Mouse (Mus musculus) urinary bladder, postnatal 4 days (tissue): ENCODE measurements around the gene Psmd3.
"Not testable (repeated sequence)": the region's sequence is repeated elsewhere in the genome, so short reads cannot be mapped to it uniquely, and the experiment has no call there.

Experiments used
- DNase-seq, 2 experiments: peaks; one replicate each; pipeline ENCODE4 v3.0.0; 2021 to 2022; ENCODE audit warnings: low spot score in 2 of 2

Gene Psmd3

GRCm38 (mm10) chr11:98681786-98682745 is at the start of gene Psmd3:
TSS of gene Psmd3 (plus strand) at chr11:98682554.
- peak; percentile 94 to 95 for DNase-seq

GRCm38 (mm10) chr11:98635312-98635970 is 46.9 kb upstream of the Psmd3 start:
- DNase-seq, result peak in 1 of 2 experiments; percentile 58

- DNase-seq, result no peak
Observed at GRCm38 (mm10) chr11:98637501-98637900, 44.9 kb upstream of the Psmd3 start.

- no peak for DNase-seq
Observed at GRCm38 (mm10) chr11:98640091-98640490, 42.3 kb upstream of the Psmd3 start.

GRCm38 (mm10) chr11:98644757-98645156 is 37.6 kb upstream of the Psmd3 start:
- no peak for DNase-seq

- DNase-seq, result no peak
Observed at GRCm38 (mm10) chr11:98645946-98646345, 36.4 kb upstream of the Psmd3 start.

GRCm38 (mm10) chr11:98646459-98646858 is 35.9 kb upstream of the Psmd3 start, which contains the start of gene Gsdma2:
TSS of gene Gsdma2 (plus strand) at chr11:98646759.
- DNase-seq, result no peak

GRCm38 (mm10) chr11:98655076-98655475 is 27.3 kb upstream of the Psmd3 start:
- DNase-seq, result not testable (repeated sequence)

- no peak for DNase-seq
Observed at GRCm38 (mm10) chr11:98660517-98660916, 21.8 kb upstream of the Psmd3 start.

GRCm38 (mm10) chr11:98664091-98664490 is 18.3 kb upstream of the Psmd3 start, which contains the start of gene Gsdma:
TSS of gene Gsdma (plus strand) at chr11:98664351.
- DNase-seq, result no peak

GRCm38 (mm10) chr11:98668984-98669383 is 13.4 kb upstream of the Psmd3 start:
- no peak for DNase-seq

GRCm38 (mm10) chr11:98671284-98671815 is 11.0 kb upstream of the Psmd3 start:
- no peak for DNase-seq

GRCm38 (mm10) chr11:98671857-98672256 is 10.5 kb upstream of the Psmd3 start:
- no peak for DNase-seq

GRCm38 (mm10) chr11:98672482-98672881 is 9.9 kb upstream of the Psmd3 start:
- DNase-seq, result no peak

- peak in 1 of 2 experiments; percentile 37 for DNase-seq
Observed at GRCm38 (mm10) chr11:98673136-98673535, 9.2 kb upstream of the Psmd3 start.

GRCm38 (mm10) chr11:98675829-98676363 is 6.5 kb upstream of the Psmd3 start:
- no peak for DNase-seq

- no peak for DNase-seq
Observed at GRCm38 (mm10) chr11:98680023-98680422, 2.3 kb upstream of the Psmd3 start.

GRCm38 (mm10) chr11:98680595-98680994 is 1.8 kb upstream of the Psmd3 start:
- not testable (repeated sequence) for DNase-seq

GRCm38 (mm10) chr11:98681186-98681585 is 1.2 kb upstream of the Psmd3 start:
- DNase-seq, result no peak

GRCm38 (mm10) chr11:98682811-98683210 is 457 bp downstream of the Psmd3 start:
- no peak for DNase-seq

GRCm38 (mm10) chr11:98685642-98686041 is 3.3 kb downstream of the Psmd3 start:
- no peak for DNase-seq

- DNase-seq, result no peak
Observed at GRCm38 (mm10) chr11:98686976-98687375, 4.6 kb downstream of the Psmd3 start.
